Mouse (Mus musculus): Measurements from ENCODE around the gene Ppy.

The Ppy gene

GRCm38 (mm10) chr11:102101219-102101618 lies at the start of gene Ppy:
Gene Ppy, minus strand, starts transcription at chr11:102101319.
- no peak for DNase-seq (ENCODE audit: low spot score in 2 of 2)

- no peak for DNase-seq (ENCODE audit: low spot score in 2 of 2)
Measured at GRCm38 (mm10) chr11:102147213-102147989, 46.3 kb upstream of the Ppy start.

- DNase-seq (ENCODE audit: low spot score in 2 of 2): no peak
Measured at GRCm38 (mm10) chr11:102146531-102146930, 45.4 kb upstream of the Ppy start.

- DNase-seq (ENCODE audit: low spot score in 2 of 2): no peak
Measured at GRCm38 (mm10) chr11:102146005-102146404, 44.9 kb upstream of the Ppy start.

GRCm38 (mm10) chr11:102145471-102146001 lies 44.4 kb upstream of the Ppy start, which contains the start of gene Nags:
Gene Nags, plus strand, starts transcription at chr11:102145513.
- DNase-seq (ENCODE audit: low spot score in 2 of 2): no peak

- DNase-seq (ENCODE audit: low spot score in 2 of 2): no peak
Measured at GRCm38 (mm10) chr11:102144957-102145470, 43.9 kb upstream of the Ppy start.

- no peak for DNase-seq (ENCODE audit: low spot score in 2 of 2)
Measured at GRCm38 (mm10) chr11:102142355-102142754, 41.2 kb upstream of the Ppy start.

- DNase-seq (ENCODE audit: low spot score in 2 of 2): peak; percentile 29 to 37
Measured at GRCm38 (mm10) chr11:102140508-102140907, 39.4 kb upstream of the Ppy start.

- peak; percentile 34 to 46 for DNase-seq (ENCODE audit: low spot score in 2 of 2)
Measured at GRCm38 (mm10) chr11:102138447-102138740, 37.3 kb upstream of the Ppy start.

GRCm38 (mm10) chr11:102137625-102138446 lies 36.7 kb upstream of the Ppy start:
- DNase-seq (ENCODE audit: low spot score in 2 of 2): no peak

GRCm38 (mm10) chr11:102134516-102134915 lies 33.4 kb upstream of the Ppy start:
- no peak for DNase-seq (ENCODE audit: low spot score in 2 of 2)

- DNase-seq (ENCODE audit: low spot score in 2 of 2): no peak
Measured at GRCm38 (mm10) chr11:102117386-102117785, 16.3 kb upstream of the Ppy start.

- DNase-seq (ENCODE audit: low spot score in 2 of 2): no peak
Measured at GRCm38 (mm10) chr11:102116241-102116640, 15.1 kb upstream of the Ppy start.

- no peak for DNase-seq (ENCODE audit: low spot score in 2 of 2)
Measured at GRCm38 (mm10) chr11:102111576-102111975, 10.5 kb upstream of the Ppy start.

- DNase-seq (ENCODE audit: low spot score in 2 of 2): no peak
Measured at GRCm38 (mm10) chr11:102107732-102108131, 6.6 kb upstream of the Ppy start, which contains the start of gene Pyy. Gene Pyy, minus strand, starts transcription at chr11:102107832.

GRCm38 (mm10) chr11:102106911-102107310 lies 5.8 kb upstream of the Ppy start:
- no peak for DNase-seq (ENCODE audit: low spot score in 2 of 2)

- peak in 1 of 2 experiments; percentile 18 for DNase-seq (ENCODE audit: low spot score in 2 of 2)
Measured at GRCm38 (mm10) chr11:102102485-102103258, 1.6 kb upstream of the Ppy start.

GRCm38 (mm10) chr11:102096887-102097391 lies 4.2 kb downstream of the Ppy start:
- DNase-seq (ENCODE audit: low spot score in 2 of 2): peak; percentile 24 to 38

- no peak for DNase-seq (ENCODE audit: low spot score in 2 of 2)
Measured at GRCm38 (mm10) chr11:102096446-102096845, 4.7 kb downstream of the Ppy start.

GRCm38 (mm10) chr11:102095676-102096075 lies 5.4 kb downstream of the Ppy start:
- peak; percentile 17 to 22 for DNase-seq (ENCODE audit: low spot score in 2 of 2)

- peak; percentile 55 to 73 for DNase-seq (ENCODE audit: low spot score in 2 of 2)
Measured at GRCm38 (mm10) chr11:102089088-102089808, 11.9 kb downstream of the Ppy start.
